Mouse (Mus musculus): ENCODE results near the gene Lrrc17.

The Lrrc17 gene

GRCm38 (mm10) chr5:21616450-21617009 lies 73.2 kb downstream of the Lrrc17 start:
- no peak for TF ChIP-seq GATA4 (IDR thresholded peaks at IDR 0.05; ENCODE audit: insufficient replicate concordance, low read length)
